Mouse (Mus musculus) embryonic fibroblast, embryonic 13.5 days (primary cell): Measurements from ENCODE around the gene Glce.

Experiments
- CTCF ChIP-seq: IDR thresholded peaks from 2 replicates; pipeline ENCODE4 v1.5.1; 2011; ENCODE audit warnings: mild to moderate bottlenecking, control low read depth, low read length, moderate library complexity, borderline replicate concordance; ENCODE audit not compliant: insufficient read depth
- POLR2A ChIP-seq: IDR thresholded peaks from 2 replicates; pipeline ENCODE4 v1.6.1; 2011; ENCODE audit warnings: low read depth, mild to moderate bottlenecking, control low read depth, low read length, moderate library complexity

DNA sequence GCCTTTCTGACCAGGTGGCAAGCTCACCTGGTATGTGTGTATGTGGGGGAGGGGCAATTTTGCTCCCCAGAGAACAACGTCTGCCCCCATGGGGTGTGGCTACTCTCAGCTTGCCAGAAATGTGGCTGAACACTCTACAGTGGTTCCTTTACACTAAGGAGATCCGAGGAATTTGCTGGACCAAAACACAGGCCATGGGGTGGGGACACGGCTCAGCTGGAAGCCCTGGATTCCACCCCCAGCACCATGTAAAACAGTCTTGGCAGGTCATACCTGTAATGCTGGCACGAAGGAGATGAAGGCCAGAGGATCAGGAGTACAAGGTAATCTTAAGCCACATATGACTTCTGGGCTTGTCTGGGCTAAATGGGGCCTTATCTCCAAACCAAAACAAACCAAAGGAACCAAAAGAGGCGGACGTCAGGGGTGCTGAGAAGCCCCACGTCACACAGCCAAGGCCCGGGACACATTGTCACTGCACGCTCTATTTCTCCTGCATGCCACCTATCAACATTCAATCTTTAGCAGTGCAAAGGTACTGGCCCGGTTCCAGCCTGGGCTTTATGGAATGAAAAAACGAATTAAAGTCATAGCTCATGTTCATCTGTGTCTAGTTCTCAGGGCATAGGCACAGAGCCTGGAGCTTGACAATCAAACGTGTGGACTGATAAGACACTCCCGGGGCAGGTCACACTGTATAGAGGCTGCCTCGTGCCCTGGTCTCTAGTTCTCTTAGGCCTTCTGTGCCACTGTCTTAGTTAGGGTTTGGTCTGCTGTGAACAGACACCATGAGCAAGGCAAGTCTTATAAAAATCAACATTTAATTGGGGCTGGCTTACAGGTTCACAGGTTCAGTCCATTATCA is 104.0 kb downstream of the Glce start:
- no peak for TF ChIP-seq CTCF
- TF ChIP-seq POLR2A, result no peak
